In genomic region chr3:107374948-107375664, GRCm38 (mm10) we compare ENCODE assay signal across 13 mouse cellular contexts. TPM values are rescaled to one million over a fixed set of nuclear protein-coding genes. Genes with fewer than 3 reads are reported as not detected.
DNase-seq lines count a peak whose midpoint lies in the region; TF ChIP-seq lines count a peak whose summit lies in the region.
"Had no signal": no experiment of that assay in that cellular context is flagged by ENCODE, and none has a peak within 500 bp of the region (broad histone marks: within the 10 kb centered on the region; RNA-seq: fewer than 3 reads in every experiment).

No protein-coding gene starts in this region.

- peak; percentile 25 for DNase-seq in embryo, embryonic 10 days (ENCODE audit: low spot score)
- DNase-seq in embryo, embryonic 11 days = no peak
- no peak for DNase-seq in layer of hippocampus, adult 2 months (ENCODE audit: low spot score in 2 of 2)
- DNase-seq in layer of hippocampus, postnatal 36 days = no peak
- DNase-seq in heart, postnatal 4 days = peak; percentile 18
- DNase-seq in retina, postnatal 1 day = peak; percentile 34
- DNase-seq in left cerebral cortex, adult 8-10 months (ENCODE audit: low spot score in 2 of 2) = no peak
- no peak for DNase-seq in embryonic facial prominence, embryonic 10.5 days (ENCODE audit: low spot score)
- DNase-seq: B cell, adult 2 months; cerebellum, adult 9-11 months; kidney, postnatal 36 days had no signal

- no peak overlapping the region for H3K4me3 ChIP-seq in layer of hippocampus, adult 2 months
- no peak overlapping the region for H3K4me3 ChIP-seq in embryonic facial prominence, embryonic 10.5 days
- H3K4me3 ChIP-seq: liver, embryonic 15.5 days; neural tube, embryonic 15.5 days had no signal

- peak overlapping the region; percentile 24; the same call in 1 of the 2 replicates for H3K27ac ChIP-seq in layer of hippocampus, adult 2 months
- no peak overlapping the region for H3K27ac ChIP-seq in embryonic facial prominence, embryonic 10.5 days (replicated peaks)
- H3K27ac ChIP-seq: liver, embryonic 15.5 days; neural tube, embryonic 15.5 days had no signal

- peaks cover 14% of the 10 kb centered on the region for H3K4me1 ChIP-seq in embryonic facial prominence, embryonic 10.5 days
- H3K4me1 ChIP-seq: liver, embryonic 15.5 days had no signal

- peak; percentile 57 for TF ChIP-seq CTCF in layer of hippocampus, adult 2 months (conservative IDR thresholded peaks at IDR 0.05)

- H3K27me3 ChIP-seq in embryonic facial prominence, embryonic 10.5 days (replicated peaks; ENCODE audit: low read depth, poor library complexity, severe bottlenecking) = no peaks in the 10 kb centered on the region; the same call in 1 of the 2 replicates
- H3K27me3 ChIP-seq: liver, embryonic 15.5 days; neural tube, embryonic 15.5 days had no signal

- no peaks in the 10 kb centered on the region for H3K9me3 ChIP-seq in embryonic facial prominence, embryonic 10.5 days
- H3K9me3 ChIP-seq: liver, embryonic 15.5 days; neural tube, embryonic 15.5 days had no signal

- WGBS in embryonic facial prominence, embryonic 10.5 days = 8% methylated on average over 6 of the region's 6 CpGs

- no peaks in the 10 kb centered on the region for H3K36me3 ChIP-seq in embryonic facial prominence, embryonic 10.5 days (replicated peaks)
- H3K36me3 ChIP-seq: liver, embryonic 15.5 days; neural tube, embryonic 15.5 days had no signal

RNA-seq across cellular contexts. Expression of gene Rbm15, which starts 41.6 kb away (rescaled TPM):
- total RNA-seq in layer of hippocampus, adult 2 months (2021) = 10 to 100 TPM; 26.8 to 30.1 TPM
- total RNA-seq in layer of hippocampus, postnatal 36 days (2021) = 10 to 100 TPM; 25.9 to 28.0 TPM
- 10 to 100 TPM; 33.0 to 35.1 TPM for total RNA-seq in heart, postnatal 4 days (2021)
- 10 to 100 TPM; 25.5 to 27.4 (median 26.5) TPM for total RNA-seq in left cerebral cortex, adult 8-10 months (2022)
- polyA plus RNA-seq in embryonic facial prominence, embryonic 10.5 days (2016; fragmentation: Nextera tagmentation; extraction: Ambion mirVana) = 21.0 and 21.6 TPM in 2 replicates

Comparison
In these comparisons a context has a peak if more than half of its experiments do, and no peak if none do; other contexts are left out.
1. DNase-seq: peak in embryo, embryonic 10 days (single experiment), heart, postnatal 4 days (single experiment) and retina, postnatal 1 day (single experiment); none in embryo, embryonic 11 days (single experiment), layer of hippocampus, adult 2 months (0 of 2), layer of hippocampus, postnatal 36 days (0 of 2), left cerebral cortex, adult 8-10 months (0 of 2) and embryonic facial prominence, embryonic 10.5 days (single experiment).